Mouse (Mus musculus) heart, embryonic 13.5 days (tissue): ENCODE results near the gene Abl2. TPM values are rescaled to one million over a fixed set of nuclear protein-coding genes. Genes with fewer than 3 reads are reported as not detected.

ENCODE experiments used
- polyA plus RNA-seq: library from polyadenylated mRNA; unstranded; fragments of >200 nt; fragmentation: Nextera tagmentation; extraction: Ambion mirVana; gene quantifications from 2 replicates; pipeline ENCODE4 v1.2.1, GENCODE M21; 2015

The Abl2 gene
- polyA plus RNA-seq, 1 experiment from 2014 or later: 2.4 TPM

Other genes starting within 250 kb of the Abl2 start
- not detected in 2 replicates for gene Nphs2, start 248.1 kb upstream of the Abl2 start, polyA plus RNA-seq
- gene Gm2000, start 192.7 kb upstream of the Abl2 start, polyA plus RNA-seq: 591 and 600 TPM in 2 replicates
- 0.09 and 0.27 TPM in 2 replicates for gene Axdnd1, start 137.6 kb upstream of the Abl2 start, polyA plus RNA-seq
- gene Soat1, start 84.5 kb upstream of the Abl2 start, polyA plus RNA-seq: 33.1 and 36.3 TPM in 2 replicates
- 0.31 and 0.61 TPM in 2 replicates for gene Gm10031, start 34.8 kb upstream of the Abl2 start, polyA plus RNA-seq
- 4.8 and 5.1 TPM in 2 replicates for gene Tor3a, start 115.6 kb downstream of the Abl2 start, polyA plus RNA-seq
- 20.2 and 21.4 TPM in 2 replicates for gene Fam20b, start 160.3 kb downstream of the Abl2 start, polyA plus RNA-seq